Mouse (Mus musculus) gastrocnemius, adult 18-20 months (tissue): ENCODE measurements around the gene Ankrd39. TPM values are rescaled to one million over a fixed set of nuclear protein-coding genes. Genes with fewer than 3 reads are reported as not detected.

ENCODE experiments used
- DNase-seq: peaks from one replicate; pipeline ENCODE4 v3.0.0; 2021; ENCODE audit warnings: low spot score
- total RNA-seq, 2 experiments: library from RNA; stranded (reverse); gene quantifications; 2 replicates each; pipeline ENCODE4 v1.2.3; 2021

Ankrd39 gene
- total RNA-seq, 2 experiments from 2014 or later = 7.3 to 8.6 TPM

DNA sequence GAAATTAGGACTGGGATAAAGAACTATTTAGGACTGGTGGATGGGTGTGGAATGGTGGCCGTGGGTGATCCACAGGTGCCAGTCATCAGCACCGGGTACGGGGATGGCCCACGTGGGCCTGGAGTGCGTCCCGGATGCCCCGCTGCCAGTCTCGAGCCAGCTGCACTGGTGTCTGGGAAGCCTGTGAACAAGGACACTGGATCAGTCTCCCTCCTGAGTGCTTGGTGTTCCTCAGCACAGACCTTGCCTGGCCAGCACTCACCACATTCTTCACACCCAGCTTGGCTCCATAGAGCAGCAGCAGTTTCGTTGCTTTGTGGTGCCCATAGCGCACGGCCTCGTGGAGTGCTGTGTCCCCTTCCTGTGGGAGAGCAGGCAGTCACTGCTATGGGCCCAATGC, 15.8 kb downstream of the Ankrd39 start:
- peak; percentile 37 for DNase-seq

DNA sequence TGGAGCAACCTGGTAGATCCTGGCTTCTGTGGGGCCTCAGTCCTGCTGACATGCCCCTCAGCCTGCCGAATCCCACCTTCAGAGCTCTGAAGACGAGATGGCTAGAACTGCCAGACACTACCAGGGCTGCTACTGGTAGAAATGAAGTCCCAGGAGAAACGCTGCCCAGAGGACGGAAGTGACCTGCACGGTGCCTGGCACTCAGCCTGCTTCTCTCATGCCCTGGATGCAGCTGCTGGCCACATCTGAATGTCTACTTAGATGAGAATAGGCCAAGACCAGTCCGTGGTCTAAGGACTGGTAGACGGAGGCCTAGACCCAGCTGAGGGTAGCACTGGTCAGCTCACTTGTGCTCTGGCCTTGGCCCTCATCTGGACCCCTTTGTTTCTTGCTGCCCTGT, 16.3 kb downstream of the Ankrd39 start:
- DNase-seq = no peak

DNA sequence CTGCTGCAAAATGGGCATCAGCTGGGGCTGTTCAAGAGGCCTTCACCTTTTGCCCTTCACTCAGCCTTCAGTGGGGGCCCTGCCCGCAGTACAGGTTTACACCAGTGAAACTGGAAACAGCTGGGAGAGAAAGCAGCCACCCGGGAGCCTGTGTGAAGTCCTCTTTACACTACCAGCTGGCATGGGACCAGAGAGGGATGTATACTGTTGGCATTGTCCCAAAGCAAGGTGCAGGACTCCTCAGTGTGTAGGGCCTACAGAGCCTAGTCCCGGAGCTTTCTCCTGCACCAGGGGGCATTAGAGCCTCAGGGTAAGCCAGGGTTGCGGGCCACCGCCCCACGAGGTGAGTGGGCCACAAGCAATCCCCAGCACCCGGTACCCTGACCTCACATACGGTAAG, 16.8 kb downstream of the Ankrd39 start:
- DNase-seq = peak; percentile 50

DNA sequence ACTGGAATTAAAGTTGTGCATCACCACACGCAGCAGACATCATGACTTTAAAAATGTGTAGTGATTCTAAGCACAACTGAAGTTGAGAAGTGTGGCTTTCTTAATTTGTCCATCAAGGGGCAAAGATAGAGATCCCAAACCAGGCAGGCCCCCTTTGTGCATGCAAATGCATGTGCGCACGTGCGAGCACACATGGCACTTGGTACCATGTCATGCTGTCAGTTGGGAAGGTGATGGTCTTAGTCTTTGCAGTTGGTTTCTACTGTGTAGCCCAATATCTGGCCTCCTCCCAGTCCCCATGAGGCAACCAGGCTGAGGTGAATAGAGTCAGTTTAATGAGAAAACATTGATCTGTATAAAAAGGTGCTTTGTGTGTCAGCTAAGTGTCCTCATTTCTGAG, 17.4 kb downstream of the Ankrd39 start:
- DNase-seq = no peak

DNA sequence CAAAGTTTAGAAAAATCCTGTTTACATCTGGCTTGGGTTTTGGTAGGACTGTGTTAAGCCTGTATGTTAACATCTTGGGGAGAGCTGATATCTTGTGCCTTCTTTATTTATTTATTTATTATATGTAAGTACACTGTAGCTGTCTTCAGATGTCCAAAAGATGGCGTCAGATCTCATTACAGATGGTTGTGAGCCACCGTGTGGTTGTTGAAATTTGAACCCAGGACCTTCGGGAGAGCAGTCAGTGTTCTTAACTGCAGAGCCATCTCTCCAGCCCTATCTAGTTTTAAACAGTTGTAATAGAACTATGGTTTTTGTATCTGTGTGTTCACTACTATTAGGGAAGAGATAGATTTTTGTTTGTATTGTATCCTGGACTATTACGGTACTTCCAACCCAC, 18.0 kb downstream of the Ankrd39 start:
- peak; percentile 52 for DNase-seq

DNA sequence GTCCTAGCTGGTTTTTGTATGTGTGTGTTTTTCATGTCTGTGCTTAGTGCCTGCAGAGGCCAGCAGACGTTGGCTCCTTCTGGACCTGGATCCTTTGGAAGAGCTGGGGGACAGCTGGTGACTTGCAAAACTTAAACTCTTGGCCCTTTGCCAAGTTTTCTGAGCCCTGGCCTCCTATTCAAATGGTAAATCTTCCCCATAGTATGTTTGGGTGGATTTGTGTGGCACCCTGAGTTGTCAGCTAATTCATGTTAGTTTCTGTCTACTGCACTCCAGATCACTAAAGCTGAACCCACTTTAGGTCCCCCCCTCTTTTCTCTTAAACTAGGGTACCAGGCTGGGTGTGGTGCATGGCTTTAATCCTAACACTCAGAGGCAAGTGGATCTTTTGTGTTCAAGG, 18.9 kb downstream of the Ankrd39 start:
- peak; percentile 59 for DNase-seq

DNA sequence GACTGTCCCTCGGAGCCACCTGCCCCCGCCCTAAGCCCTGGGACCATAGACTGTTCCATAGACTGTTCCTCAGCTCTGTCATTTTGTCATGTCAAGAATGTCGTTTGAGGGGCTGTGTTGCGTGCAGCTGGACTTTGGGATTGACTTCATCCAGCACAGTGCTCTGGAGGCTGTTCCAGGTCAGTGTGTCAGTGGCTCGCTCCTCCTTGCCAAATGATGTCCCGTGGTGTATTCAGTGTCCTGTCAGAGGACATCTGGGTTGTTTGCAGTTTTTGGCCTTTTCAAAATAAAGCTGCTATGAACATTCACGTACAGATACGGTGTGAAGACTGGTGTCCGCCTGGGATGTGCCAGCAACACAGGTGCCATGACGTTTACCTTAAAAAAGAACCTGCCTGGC, 20.3 kb downstream of the Ankrd39 start:
- DNase-seq = no peak

DNA sequence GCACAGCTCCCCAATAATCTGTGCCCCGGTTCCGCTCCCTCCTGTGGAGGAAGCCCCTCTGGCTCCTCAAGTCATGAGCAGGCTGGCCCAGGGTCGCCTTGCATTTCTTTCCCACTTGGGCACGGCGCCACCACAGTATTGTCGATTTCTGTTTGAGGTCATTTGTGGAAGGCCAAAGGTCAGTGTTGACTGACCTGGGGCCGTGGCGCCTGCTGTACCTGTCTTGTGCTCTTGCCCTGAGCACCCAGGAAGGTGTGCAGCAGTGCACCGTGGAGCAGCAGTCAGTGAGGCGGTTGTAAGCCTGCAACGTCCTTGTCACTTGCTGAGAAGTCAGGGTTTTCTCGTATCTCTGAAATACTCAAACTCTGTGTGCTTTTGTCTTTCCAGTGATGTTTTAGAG, 21.5 kb downstream of the Ankrd39 start:
- DNase-seq = no peak

DNA sequence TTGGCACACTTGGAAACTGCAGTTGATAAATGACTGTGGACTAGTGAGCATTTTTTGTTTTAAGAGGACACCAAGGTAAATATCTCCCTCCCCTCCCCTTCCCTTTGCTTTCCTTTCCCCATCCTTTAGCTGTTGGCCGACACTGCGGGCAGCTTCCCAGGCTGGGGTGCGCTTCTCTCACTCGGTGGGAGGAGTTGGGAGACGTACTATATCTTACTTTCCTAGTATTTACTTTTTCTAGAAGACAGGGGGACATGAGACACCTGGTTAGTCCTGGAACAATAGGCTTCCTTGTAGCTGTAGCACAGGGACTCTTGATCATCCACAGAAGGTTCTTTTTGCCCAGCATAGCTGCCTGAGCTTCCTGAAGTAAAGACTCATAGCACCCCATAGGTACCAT, 23.2 kb downstream of the Ankrd39 start:
- no peak for DNase-seq

DNA sequence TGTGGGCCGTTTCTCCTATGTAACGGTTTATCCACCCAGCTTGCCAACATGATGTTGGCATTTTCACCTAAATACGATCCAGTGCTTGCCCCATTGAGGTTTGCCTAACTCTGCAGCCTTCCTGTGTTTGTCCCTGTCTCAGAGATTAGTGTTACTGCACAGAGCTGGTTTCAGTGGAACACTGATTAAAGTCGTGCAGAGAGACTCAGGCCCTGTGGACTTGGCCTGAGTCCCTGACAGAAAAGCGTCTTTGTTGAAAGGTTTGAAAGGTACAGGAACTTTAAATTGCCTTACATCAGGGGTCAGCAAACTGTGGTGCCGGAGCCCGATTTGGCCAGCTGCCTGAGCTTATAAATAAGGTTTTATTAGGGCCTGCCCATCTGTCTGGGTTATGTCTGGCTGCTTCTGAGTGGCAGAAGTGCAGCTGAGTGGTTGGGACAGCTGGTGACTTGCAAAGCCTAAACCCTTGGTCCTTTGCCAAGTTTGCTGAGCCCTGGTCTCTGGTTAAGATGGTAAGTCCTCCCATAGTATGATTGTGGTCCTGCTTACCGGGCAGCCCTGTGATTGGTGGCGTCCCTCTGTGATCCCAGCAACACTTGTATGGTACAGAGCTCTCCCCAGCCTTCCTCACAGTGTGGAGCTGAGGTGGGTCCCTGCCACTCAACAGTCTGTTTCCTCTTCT, 23.8 kb downstream of the Ankrd39 start:
- DNase-seq = peak; percentile 71

DNA sequence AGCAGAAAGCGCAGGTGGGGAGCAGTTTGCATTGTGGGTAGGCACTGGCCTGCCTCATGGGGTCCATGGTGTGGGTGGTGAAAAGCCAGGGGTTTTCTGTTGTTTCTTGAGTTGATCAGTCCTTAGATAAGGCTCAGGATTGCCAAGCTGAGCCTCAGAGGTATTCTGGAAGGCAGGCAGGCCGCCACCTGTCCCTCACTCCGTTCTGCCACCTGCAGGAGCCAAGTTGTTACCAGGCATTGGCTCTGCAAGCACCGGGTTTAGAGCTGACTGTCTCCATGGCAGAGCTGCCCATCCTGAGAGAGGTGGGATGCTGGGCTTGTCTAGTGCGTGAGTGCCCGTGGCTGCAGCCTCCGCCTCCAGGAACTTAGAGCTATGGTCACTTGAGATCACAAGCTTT, 25.0 kb downstream of the Ankrd39 start:
- DNase-seq = no peak

DNA sequence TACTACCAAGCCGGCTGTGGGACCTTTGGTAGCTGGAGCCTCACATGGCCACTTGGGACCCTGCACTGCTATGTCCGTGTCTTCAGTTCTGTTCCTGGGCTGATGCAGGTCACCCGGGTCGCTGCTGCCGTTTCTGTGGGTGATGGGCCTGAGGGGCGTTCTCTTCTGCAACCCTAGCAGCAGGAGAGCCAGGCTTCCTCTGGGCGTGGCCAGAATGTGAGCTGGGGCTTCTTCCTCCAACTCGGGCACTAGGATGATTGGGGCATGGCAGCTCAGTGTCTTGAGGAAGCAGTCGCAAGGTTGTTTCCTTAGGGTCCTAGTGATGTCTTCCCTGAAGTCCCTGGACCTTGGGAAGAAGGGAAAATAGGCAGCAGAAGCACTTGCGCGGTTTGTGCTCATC, 27.6 kb downstream of the Ankrd39 start:
- no peak for DNase-seq

DNA sequence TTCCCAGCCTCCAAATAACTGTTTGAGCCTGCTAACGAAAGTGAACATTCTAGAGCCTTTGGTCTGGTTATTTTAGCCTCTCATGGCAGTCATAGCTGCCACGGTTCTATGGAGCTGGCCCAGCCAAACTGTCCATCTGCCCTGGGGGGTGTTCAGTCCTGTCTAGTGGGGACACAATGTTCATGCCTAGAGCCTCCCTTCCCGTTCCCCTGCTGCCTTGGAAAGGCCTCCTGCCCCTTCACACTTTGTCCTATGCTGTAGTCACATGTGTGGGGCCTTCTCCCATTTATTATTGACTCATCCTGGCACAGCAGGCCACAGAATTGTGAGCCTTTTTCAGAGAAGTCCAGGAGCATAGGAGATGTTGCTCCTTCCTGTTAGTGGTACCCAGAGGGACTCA, 29.0 kb downstream of the Ankrd39 start:
- DNase-seq = no peak

DNA sequence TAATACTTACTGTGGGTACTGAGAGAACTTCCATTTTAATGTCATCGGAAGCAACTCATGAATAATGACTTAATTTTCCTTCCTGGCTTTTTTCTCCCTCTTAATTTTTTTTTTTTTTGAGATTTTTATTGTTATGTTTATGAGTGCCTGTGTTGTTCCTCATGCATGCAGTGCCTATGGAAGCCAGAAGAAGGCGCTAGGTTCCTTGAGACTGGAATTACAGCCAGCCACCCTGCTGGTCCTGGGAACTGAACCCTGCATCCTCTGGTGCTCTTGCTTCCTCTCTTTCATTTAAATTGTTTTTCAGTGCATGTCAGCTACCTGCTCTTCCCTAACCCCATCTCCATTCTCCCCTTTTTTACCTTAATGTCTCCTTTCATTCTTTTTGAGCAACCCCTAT, 33.5 kb downstream of the Ankrd39 start:
- DNase-seq = peak; percentile 43

DNA sequence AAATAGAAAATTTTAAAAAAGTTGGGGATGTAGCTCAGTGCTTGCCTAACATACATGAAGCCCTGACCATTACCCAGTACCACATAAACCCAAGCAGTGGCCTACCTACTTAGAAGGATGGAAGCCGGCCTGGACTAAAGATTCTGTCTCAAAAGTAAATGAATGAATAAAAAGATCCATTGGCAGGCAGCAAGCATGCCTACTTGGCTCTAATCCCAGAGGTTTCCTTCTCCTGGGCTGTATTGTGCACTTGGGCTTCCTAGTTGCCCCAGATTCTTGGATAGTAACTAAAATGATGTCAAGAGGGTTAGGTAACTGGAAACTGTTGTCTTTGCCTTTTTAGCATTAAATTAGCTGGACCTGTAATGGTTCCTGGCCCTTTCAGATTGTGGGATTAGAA, 33.9 kb downstream of the Ankrd39 start:
- DNase-seq = no peak

DNA sequence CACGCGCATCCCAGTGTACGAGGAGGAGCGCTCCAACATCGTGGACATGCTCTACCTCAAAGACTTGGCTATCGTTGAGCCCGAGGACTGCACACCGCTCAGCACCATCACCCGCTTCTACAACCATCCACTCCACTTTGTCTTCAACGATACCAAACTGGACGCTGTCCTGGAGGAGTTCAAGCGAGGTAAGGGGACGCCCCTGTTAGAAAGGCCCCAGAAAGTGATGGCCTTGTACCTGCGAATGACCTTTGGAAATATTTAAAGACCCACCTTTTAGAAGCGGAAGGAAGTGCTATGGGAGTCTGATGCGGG, 34.3 kb downstream of the Ankrd39 start:
- no peak for DNase-seq

DNA sequence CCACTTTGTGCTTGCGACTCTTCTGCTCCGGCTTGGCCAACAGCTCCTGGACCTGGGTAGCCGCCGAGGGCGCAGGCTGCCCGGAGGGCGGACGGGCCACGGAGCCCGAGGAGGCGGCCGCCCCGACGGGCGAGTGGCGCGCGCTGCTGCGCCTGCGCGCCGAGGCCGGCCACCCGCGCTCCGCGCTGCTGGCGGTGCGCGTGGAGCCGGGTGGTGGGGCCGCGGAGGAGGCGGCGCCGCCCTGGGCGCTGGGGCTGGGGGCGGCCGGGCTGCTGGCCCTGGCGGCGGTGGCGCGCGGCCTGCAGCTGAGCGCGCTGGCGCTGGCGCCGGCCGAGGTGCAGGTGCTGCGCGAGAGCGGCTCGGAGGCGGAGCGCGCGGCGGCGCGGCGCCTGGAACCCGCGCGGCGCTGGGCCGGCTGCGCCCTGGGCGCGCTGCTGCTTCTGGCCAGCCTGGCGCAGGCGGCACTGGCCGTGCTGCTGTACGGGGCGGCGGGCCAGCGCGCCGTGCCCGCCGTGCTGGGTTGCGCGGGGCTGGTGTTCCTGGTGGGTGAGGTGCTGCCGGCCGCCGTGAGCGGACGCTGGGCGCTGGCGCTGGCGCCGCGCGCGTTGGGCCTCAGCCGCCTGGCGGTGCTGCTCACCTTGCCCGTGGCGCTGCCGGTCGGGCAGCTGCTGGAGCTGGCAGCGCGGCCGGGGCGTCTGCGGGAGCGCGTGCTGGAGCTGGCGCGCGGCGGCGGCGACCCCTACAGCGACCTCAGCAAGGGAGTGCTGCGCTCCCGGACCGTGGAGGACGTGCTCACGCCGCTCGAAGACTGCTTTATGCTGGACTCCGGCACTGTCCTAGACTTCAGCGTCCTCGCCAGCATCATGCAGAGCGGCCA, 34.9 kb downstream of the Ankrd39 start:
- DNase-seq = peak; percentile 47

DNA sequence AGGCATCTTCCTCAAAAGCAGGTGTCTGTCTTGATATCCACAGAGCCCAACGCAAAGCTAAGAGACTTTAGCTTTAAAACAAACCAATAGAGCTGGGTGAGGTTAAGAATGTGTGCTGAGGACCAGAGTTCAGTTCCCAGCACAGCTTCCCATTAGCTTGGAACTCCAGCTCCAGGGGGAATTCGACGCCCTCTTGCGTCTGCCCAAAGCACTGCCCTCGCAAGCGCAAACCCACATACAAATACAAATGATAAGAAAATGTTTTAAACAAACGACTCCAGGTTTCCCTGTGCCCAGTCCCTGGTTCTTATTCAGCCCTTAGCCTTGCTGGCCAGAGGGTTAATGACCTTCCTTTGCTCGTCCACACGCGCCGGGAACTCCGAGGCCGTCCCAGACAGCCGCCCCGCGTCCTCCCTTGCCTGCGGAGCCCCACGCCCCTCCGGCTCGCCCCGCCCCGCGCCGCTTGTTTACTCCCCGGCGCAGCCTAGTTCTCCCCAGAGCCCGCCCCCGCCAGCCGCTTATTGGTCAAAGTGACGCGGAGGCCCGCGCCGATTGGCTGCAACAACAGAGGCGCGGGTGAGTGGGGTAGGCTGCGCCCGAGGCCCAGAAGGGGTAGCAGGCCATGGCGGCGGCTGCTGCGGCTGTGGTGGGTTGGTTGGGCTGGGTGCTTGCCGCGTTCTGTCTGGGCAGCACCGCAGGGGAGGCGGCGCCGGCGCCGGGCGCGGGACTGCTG, 35.8 kb downstream of the Ankrd39 start, which contains the start of gene Cnnm3:
TSS of gene Cnnm3 (plus strand) at position 579 of the 733 bp plus-strand sequence.
- DNase-seq = peak; percentile 99

DNA sequence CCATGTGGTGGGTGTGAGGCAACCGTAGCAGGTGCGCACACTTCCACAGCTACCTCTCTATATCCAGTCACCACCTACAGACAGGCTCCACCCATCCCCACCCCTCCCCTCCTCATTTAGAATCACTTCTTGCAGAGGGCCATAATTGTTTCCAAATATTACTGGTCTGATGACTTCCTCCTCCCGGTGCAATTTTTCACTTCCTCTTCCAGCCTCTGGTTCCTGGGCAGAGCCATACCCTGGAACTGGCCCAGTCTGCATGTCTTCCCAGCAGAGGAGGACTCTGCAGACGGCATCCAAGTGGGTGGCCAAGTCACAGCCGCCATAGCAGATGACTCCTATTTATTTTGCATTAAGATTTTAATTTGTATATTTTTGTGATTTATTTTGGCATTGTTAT, 39.0 kb downstream of the Ankrd39 start:
- DNase-seq = no peak

DNA sequence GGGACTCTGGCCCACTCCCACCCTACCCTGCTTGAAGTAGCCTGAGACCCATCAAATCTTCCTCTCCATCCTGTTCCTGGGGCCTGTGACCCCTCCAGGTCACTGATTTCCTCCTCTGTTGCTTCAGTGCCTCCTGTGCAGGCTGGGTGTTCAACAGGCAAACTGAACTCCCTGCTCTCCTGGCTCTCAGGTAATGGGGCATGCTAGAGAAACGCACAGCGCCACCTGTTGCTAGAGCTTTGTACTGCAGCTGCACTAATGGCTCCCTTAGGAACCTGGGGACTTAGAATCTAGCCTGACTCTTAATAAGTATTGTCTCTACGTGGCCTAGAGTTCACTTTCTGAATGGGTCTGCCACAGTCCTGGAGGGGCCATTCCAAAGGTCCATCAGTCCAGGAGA, 46.0 kb downstream of the Ankrd39 start:
- DNase-seq = peak; percentile 77

DNA sequence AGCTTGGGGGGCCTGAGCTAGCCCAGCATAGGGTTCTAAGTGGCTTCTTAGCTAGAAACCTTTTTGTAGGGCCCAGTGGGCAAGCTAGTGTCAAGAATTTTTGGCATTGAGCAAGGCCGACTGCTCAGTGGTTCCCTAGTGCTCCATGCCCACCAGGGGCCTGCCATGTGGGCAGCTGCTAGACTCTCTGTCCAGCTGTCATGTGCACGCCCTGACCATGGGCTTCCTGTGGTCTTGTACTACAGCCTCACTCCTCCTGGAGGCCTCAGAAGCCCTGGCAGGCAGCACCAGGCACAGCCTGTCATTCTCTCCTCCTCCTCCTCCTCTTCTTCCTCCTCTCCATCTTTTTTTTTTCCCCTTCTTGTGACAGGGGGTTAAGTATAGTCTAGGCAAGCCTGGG, 49.9 kb downstream of the Ankrd39 start:
- no peak for DNase-seq

DNA sequence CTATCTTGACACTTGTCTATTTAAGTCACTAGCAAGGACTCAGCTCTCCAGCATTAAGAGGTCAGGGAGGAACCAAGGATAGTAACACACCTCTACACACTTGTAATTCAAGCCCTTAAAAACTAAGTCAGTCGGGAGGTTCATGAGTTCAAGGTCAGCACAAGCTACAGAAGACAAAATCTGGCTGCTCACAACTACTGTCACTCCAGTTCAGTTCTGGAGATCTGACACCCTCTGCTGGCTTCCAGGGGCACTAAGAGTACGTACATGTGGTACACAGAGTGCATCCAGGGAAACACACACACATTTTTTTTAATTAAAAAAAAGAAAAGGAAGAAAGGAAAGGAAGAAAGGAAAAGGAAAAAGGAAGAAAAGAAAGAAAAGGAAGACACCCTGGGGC, 50.5 kb downstream of the Ankrd39 start:
- peak; percentile 57 for DNase-seq
